Mouse (Mus musculus) adrenal gland, postnatal 10 days (tissue): ENCODE data around the gene Flvcr1. TPM values are rescaled to one million over a fixed set of nuclear protein-coding genes. Genes with fewer than 3 reads are reported as not detected.

Experiments
- DNase-seq: peaks from one replicate; pipeline ENCODE4 v3.0.0; 2021; ENCODE audit warnings: mixed read lengths
- long read RNA-seq, 2 experiments: library from polyadenylated mRNA; stranded (forward); transcript quantifications; one replicate each; pipeline ENCODE4 v2.0.0; 2021
- total RNA-seq, 2 experiments: library from RNA; stranded (reverse); gene quantifications; 2 replicates each; pipeline ENCODE4 v1.2.3; 2021

Flvcr1 gene
- total RNA-seq: 10 to 100 TPM; 18.1 to 24.0 TPM
- long read RNA-seq, experiment 1, full-length matches to known transcripts: 10 of 13 reads
- long read RNA-seq, experiment 1, partial matches to known transcripts: 1 of 13 reads
- long read RNA-seq, experiment 1, other reads (novel, unspliced or antisense): 2 of 13 reads
- long read RNA-seq, experiment 2, full-length matches to known transcripts: 6 of 8 reads
- long read RNA-seq, experiment 2, partial matches to known transcripts: 0 of 8 reads
- long read RNA-seq, experiment 2, other reads (novel, unspliced or antisense): 2 of 8 reads

DNA sequence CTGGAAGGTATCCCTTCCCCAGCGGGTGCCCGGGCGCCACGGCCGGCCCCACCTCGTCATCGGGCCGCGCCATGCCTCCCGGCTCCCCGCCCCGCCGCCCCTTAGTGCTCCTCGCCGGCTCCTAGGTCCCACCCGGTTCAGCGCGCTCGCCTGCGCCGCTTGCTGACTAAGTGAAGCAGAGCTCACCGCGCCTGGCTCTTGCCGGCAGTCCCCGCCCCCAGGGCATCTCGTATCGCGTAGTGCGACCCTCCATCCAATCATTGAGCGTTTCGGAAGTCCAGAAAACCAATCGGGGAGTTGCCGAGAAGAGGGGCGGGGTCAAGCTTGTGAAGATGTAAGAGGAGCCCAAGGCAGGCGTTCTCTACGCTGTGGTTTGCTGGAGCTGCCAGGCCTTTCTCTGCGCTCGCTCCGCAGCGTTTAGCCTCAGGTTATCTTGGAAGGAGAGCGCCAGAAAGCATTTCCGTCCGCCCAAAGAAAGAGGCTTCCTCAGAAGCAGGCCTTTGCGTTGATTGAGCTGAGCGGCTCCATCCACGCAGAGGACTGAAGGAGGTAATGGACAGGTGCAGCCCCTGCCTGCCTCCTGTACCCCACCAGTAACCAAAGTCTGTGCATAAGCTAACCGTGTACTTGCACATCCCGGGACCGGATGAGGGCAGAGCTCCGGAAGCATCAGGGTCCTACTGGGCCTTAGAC lies at the start of gene Flvcr1:
Gene Flvcr1, minus strand, starts transcription at position 138 of the 693 bp plus-strand sequence.
- peak; percentile 99 for DNase-seq

DNA sequence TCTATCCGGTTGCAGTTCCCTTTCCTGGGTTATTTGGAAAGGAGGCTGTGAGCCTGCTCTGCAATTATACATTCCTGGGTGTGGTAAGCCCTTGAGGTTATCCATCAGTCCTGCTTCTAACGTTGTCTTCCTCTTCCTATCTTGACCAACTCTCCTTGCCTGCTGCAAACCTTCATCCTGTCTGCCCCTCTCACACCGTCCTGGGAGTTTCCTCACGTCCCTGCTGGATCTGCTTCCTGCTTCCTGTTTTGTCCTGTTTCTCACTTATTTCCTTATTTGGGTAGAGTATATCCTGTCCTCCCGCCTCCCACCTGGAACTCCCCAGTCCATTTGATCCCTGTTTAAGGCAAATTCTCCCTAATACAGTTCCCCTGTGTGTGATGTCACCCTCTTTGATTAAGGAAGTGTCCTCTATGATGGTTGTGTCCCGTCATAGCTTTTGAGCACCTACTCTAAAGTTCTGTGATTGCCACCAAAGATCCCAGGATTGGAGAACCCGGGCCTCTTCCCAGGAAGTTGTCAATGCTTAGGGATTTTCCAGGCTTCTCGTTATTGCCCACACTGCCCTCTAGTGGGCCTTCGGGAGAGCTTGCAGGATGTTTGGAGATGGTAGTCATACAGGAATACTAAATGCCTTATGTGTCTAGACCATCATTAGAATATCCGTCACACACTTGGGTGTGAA lies 49.4 kb upstream of the Flvcr1 start:
- peak; percentile 68 for DNase-seq

DNA sequence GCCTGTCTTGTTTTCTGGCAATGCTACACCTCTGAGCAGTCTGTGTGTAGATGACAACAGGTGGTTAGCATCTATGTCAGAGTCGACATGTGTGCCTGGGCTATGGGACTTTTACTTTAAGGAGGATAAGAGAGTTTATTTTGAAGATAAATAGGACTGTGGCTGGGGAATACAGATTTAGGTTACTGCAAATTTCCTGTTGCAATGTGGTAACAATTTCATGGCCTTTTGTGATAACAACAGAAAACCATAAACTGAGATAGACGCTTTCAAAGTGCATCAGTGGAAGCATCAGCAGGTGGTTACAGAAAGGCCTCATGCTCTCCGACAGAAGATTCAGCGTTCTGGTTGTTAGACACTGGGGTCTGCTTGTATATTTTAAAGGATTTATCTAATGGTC lies 47.5 kb upstream of the Flvcr1 start:
- no peak for DNase-seq

DNA sequence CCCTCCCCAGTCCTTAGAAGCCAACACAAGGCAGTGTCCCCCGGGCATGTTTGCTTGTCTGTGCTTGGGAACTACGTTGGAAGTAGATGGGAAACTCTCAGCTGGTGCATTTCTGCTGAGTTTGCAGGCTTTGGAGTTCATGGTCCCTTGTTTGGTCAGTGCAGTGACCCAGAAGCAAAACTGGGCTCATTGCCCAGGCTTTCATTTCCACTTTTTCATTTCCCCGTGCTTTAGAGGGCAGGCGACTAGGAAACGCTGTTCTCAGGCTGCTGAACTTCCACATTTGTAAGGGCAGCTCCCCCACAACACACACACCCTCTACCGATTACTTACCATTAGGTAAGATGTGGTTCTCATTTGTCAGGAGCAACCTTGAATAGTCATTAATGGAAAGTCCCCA lies 47.0 kb upstream of the Flvcr1 start:
- peak; percentile 78 for DNase-seq

DNA sequence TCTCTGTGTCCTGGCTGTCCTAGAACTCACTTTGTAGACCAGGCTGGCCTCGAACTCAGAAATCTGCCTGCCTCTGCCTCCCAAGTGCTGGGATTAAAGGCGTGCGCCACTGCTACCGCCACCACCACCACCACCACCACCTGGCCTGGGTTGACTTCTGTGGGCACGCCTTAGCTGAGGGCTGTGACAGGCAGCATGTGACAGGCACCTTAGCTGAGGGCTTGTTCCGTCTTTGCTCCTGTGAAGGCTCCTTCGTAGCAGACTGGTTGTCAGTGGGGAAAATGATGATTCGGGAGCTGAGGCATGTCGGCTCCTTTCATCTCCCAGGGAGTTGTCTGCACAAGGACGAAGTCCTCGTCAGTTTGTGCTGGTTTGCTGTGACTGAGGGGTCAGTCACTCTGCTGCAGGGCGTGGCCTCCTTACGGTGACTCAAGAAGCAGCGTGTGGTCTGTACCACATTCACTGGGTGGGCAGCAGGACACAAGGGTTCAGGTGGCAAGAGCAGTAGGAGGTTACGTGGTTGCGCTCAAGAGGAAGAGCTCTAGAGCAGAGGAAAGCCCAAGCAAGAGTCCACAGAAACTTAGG lies 46.5 kb upstream of the Flvcr1 start:
- DNase-seq: peak; percentile 48

DNA sequence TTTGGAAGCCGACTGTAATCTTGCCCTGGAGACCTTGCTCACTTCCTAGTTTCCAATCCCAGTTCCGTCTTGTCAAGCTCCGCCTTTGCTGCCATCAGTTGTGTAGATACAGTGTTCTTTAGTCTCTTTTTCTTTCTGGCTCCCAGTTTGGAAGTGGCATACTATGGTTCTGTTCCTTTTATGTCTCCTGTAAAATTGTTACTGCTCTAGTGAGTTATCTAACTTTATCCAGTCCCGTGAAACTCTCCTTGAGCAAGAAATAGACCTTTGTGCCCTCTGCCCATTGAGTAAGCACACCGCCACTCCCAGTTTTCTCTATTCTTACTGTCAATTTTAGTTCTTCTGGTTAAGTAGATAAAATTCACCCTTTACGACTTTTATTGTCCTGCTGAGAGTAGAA lies 45.7 kb upstream of the Flvcr1 start:
- no peak for DNase-seq

DNA sequence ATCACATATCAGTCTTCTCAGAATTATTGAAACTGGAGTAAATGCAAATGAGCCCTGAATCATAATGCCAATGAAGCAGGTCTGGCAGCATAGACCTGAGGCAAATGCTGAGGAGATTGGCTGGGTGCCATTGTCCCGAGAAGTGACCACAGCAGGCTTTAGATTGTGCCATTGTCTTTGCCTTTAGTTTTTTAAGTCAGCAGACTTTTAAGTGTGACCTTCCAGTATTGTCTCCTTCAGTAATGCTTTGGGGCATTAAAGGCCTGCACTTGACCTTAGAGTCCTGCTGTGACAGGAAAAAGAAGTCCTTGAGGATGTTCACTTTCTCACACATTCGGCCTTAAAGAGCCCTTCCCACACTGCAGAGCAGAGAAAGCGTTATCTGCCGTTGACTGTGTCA lies 44.3 kb upstream of the Flvcr1 start:
- no peak for DNase-seq

DNA sequence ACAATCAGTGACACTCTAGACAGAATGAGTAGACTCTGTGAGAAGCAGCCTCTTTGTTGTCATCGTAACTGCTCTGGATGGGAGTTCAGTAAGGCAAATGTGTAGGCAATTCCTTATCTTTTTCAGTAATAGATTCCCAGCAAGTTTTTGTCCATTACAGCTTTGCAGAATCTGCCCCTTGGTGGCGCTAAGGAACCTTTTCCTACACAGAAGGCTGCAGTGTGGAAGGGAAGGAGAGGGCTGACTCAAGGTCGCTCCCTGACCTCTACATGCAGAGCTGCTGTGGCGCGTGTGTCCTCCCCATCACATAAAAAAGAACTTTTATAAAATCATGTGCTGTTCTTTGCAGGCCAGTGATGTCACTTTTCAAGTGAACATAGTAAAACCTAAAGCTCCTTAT lies 42.4 kb upstream of the Flvcr1 start:
- peak; percentile 61 for DNase-seq

DNA sequence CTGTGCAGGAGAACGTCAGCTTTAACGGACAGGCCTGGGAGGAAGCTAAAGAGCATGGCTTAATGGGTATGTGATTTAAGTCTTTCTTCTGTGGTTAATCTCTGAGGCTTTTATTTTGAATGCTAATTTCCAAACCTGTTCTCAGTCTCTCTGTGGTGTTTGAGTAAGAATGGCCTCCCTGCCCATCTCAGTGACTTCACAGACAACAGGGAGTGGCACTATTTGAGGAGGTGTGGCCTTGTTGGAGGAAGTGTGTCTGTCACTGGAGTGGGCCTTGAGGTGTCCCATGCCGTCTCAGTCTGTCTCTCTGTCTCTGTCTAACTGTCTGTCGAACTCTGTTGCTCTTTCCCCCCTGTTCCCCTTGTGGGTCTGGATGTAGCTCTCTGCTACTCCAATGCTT lies 39.2 kb upstream of the Flvcr1 start:
- DNase-seq: no peak

DNA sequence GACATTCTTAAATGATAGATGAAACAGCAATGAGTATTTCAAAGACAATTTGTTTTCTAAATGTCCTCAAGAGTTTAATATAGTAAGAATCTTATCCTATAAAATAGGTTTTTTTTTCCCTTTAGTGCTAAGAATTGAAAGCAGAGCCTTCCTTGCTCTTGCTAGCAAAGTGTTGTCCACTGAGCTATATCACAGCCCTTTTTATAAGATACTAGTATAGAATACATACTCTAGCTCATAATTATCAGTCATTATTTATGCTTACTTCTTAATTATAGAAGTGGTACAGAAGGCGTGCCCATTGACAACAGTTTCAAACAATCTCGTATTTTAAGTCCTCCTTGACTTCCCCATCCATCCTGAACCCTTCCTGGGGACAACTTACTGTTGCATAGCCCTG lies 38.6 kb upstream of the Flvcr1 start:
- no peak for DNase-seq

DNA sequence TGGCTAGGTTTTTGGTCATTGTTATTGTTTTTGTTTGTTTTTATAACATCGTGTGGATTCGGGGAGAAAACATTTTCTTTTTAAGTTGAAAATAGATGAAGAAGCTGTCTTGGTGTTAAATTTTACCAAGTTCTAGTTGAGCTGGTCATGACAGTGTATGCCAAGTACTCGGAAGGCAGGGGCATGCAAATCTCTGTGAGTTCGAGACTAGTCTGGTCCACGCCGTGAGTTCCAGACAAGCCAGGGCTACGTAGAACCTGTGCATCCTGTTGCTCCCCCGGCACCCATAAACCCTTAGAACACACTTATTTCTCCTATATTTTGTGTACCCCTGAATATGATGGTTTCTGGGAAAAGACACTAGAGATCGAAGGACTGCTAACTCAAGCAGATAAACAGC lies 37.7 kb upstream of the Flvcr1 start:
- no peak for DNase-seq

DNA sequence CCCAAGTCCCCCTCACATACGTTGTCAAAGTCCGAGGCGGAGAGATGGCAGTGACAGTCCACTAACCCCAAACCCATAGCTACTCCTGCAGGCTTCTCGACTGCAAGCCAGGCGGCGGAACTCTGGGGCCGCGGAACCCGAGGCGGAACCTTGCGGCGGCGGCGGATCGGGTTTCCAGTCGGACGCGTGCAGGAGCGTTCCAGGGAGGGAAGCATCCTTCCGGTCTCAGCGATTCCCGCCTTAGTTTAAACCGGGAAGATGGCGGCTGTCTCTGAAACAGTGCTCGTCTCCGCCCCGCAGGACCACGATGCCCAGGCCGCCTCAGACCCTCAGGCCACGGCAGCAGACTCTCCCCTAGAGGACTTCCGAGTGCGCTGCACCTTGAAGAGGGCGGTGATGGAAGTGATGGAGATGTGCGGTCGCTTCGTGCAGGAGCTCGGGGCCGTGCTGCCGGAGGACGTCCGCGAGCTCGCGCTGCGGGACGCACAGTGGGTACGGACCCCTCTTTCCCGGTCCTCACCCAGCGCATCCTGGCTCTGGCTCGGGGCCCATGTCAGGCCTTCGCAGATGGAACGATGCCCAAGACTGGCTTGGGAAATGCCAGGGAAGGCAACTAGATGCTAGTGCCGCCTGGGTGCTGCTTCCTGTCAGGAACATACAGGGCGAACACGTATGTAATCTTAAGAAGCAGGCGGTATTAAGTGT lies 37.0 kb upstream of the Flvcr1 start, which contains the start of the genes Tatdn3 and Nsl1:
Gene Tatdn3, minus strand, starts transcription at position 152 of the 705 bp plus-strand sequence.
Gene Nsl1, plus strand, starts transcription at position 232 of the 705 bp plus-strand sequence.
- peak; percentile 96 for DNase-seq

DNA sequence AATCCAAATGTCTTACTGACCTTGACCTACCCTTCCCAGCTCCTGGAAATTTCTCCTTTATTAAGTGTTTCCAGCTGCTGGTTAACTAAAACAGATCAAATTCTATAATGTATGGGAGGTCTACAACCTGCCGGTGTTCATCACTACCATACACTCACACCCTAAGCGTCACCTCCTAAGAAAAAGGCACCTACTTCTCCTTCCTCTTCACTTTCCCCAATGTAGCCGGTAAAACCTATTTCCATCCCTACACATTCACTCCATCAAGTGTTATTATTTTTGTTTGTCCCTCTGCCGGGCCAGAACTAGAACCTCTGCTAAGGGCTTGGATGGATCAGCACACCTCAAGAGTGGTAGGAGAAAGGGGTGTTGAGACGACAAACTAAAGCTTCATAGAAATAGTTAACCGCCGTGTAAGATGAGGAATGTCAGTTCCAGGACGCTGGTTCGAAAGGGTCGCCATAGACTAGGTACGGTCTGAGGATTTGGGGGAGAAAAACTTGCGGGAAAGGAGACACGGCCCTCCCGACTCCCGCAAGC lies 36.4 kb upstream of the Flvcr1 start:
- no peak for DNase-seq

DNA sequence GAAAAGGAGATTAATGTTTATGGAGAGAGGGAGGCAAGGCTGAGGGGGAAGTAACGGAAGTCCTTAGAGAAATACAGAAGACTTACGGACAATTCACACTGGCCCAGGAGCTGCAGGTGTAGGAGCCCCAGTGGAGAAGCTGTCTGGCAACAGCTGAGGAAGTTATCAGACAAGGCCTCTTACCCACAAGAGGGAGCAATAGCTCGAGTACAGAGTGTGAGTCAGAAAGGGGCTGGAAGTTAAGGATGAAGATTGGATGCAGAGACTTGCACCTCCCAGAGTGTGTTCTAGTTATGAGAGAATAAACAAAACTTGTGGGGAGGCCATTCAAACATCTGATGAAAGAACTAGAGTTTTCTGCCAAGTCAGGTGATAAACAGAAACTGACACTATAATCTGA lies 31.5 kb upstream of the Flvcr1 start:
- no peak for DNase-seq

DNA sequence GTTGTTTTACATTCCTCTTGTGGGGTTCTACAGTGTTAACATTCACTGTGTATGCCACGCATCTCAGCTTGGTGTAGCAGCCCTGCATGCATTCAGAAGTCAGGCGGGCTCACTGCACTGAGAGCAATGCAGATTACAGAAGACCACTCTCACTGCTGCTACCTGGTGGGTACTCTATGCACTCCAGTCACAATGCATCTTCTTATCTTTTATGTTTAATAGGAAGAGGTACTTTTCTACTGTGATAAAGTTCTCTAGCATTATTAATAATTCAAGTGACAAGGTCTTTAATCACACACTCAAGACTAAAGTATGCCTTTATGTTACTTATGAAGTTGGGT lies 29.5 kb upstream of the Flvcr1 start:
- no peak for DNase-seq

DNA sequence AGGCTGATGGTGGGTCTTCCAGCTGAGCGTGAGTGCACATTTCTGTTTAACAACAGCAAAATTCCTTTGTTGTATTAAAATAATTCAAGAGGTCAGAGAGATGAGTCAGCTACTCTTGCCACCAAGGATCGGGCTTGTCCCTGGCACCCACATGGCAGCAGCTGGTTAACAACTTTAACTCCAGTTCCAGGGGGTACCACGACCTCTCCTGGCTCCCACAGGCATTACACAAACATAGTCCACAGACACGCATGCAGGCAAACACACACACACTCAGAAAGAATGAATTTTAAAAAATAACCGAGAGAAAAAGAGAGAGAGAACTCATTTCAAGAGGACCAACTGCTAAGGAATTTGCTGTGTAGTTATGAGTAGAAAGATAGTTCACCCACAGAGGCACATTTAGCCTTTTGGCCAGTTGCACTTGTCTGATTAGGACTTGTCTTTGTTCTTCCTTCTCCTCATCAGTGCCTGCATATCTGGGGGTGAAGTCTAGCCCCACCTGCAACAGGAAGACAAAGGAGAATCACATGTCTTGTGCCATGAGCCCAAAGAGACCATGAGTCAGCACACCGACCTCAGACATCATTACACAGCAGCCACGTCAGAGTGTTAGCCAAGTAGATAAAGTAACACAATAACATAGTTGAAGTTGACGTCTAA lies 29.0 kb upstream of the Flvcr1 start:
- peak; percentile 44 for DNase-seq

DNA sequence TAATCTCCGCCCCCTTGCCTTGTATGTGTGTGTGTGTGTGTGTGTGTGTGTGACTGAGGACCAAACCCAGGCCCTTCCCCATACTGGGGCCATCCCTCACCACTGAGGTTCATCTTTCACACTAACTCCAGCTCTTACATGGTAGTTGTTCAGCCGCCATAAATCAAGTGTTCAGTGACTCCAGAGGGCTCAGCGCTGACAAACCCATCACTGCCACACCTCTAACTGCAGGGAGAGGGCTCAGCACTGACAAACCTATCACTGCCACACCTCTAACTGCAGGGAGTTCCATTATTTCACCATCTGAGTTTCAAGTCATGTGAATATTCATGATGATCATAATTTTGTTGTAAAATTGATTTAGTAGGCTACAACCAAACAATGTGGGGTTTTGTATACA lies 27.6 kb upstream of the Flvcr1 start:
- DNase-seq: no peak

DNA sequence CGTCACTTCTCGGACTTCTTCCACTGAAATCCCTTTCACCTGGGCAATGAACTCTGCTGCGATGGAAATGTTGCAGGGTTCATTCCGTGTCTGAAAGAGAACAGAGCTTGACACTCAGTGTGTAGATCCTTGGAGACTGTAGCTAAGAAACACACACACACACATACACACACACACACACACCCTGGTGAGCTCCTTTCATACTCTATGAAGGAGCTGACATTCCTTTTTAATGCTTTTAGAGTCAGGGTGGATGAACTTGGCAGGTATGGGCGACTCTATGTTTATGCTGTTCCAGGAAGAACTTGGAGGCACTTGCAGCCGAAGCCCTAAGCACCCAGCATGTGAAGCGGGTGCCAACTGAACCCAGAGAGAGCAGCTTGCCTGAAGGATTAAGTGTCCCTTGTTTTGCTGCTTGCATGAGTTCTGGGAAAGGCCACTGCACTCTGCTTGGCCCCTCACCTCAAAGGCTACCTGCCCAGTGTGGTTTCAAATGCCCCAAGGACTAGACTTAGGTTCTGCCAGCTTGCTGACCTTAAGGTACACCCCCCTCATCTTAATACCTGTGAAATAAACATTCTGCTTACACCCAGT lies 20.4 kb upstream of the Flvcr1 start:
- peak; percentile 51 for DNase-seq

DNA sequence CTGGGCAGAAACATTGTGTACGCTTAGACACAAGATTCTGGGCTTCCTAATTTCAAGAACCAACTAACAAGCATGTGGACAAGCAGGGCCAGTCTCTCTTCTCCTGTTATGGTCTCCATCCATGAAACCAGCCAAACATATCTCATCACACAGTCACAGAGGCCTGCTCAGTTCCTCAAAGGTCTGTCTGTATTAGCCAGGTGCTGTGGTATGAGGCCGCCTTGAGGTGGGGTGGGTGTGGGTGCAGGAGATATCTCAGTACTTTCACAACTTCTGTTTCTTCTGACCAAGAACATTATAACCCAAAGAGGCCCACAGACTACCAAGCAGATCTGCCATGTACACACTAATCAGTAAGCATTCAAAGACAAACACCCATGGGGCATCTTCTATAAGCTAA lies 19.3 kb upstream of the Flvcr1 start:
- DNase-seq: no peak

DNA sequence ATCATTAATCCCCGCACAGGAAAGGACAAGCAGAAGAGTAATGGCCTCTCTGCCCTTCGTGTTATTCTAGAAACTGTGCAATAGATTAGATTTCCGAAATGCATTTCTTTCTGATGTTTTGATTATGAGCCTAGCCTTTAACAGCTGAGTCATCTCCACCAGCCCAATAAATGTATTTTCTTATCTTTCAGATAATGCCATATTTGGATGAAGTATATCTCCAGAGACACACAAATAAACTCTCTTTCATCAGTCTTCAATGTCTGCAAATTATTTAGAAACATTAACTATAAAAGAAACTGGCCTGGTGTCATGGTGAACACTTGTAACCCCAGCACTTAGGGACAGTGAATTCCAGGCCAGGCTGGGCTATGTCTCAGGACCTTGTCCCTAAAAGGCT lies 16.7 kb upstream of the Flvcr1 start:
- DNase-seq: no peak

DNA sequence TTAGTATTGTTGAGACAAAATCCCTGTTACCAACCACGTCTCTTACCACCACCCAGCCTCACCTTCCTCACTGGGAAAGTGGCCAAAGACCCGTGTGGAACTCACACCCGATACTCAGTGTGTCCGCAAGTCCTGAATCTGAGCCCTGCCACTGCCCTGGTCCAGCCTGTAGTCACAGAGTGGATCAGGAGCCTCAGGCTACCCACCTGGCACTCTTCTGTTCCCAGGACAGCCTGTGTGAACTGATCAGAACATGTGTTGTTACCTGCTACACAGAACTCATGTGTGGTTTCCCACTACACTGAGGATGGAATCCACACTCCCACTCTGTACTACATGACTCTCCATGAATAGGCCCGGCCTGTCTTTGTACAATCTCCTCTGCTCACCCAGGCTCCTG lies 16.1 kb upstream of the Flvcr1 start:
- no peak for DNase-seq
